Mouse (Mus musculus): ENCODE data around the gene Ube2d2b. TPM values are rescaled to one million over a fixed set of nuclear protein-coding genes. Genes with fewer than 3 reads are reported as not detected.

The Ube2d2b gene
- polyA plus RNA-seq, 1 experiment from 2014 or later: not detected

DNA sequence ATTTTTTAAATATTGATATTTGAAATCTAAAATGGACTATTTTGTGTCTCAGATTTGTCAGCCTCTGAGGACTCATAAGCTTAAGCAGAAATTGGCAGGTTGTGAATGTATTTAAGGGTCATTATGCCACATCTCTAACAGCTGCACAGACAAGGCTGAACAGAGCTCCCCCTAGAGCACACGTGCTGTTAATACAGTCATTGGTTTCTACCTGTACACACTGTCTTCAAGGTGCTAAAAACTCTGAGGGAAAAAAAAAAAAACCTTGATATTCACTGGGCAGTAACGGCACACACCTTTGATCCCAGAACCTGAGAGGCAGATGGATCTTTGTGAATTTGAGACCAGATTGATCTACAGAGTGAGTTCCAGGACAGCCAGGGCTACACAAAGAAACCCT, 29.1 kb downstream of the Ube2d2b start:
- 46% methylated on average over 2 of the region's 2 CpGs for WGBS
- no peak overlapping the region for H3K4me3 ChIP-seq (ENCODE audit: low read depth, low read length)
- no peak overlapping the region for H3K9ac ChIP-seq (ENCODE audit: low read length)
- H3K36me3 ChIP-seq (ENCODE audit: control insufficient read depth, insufficient read depth, low read length): no peaks in the 10 kb centered on the region
- no peaks in the 10 kb centered on the region for H3K9me3 ChIP-seq (ENCODE audit: control insufficient read depth, low read length)
- DNase-seq (ENCODE audit: low spot score): no peak
- TF ChIP-seq EP300 (optimal IDR thresholded peaks at IDR 0.05) (no peak), CTCF (IDR thresholded peaks at IDR 0.05; ENCODE audit: low read depth) (peak; percentile 66)
- no peak for ATAC-seq (ENCODE audit: low FRiP score, low TSS enrichment)
- H3K4me1 ChIP-seq (replicated peaks; ENCODE audit: control insufficient read depth, insufficient read depth): 0 out of 2 replicates have a peak, but pooled peaks cover under 1% of the 10 kb centered on the region
- no peaks in the 10 kb centered on the region for H3K27me3 ChIP-seq (ENCODE audit: control insufficient read depth, insufficient read depth, low read length)
- no peak overlapping the region for H3K4me2 ChIP-seq (replicated peaks; ENCODE audit: low read depth)
- H3K27ac ChIP-seq (replicated peaks): no peak overlapping the region

DNA sequence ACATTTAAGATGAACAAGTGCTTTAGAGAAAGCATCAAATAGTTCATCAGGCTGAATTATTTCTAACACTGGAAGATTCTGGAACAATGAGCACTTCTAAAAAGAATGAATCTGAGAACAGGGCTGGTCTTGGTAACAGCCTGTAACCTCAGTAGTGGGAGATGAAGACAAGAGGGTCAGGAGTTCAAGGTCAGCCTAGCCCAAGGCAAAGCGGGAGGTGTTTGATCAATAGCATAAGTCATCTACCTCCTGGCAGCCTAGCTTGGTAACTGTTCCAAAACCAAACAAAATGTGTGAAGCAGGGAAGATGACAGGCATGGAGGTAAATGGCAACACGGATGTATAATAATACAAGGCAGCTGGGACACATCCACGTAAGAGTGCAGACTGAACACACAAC, 34.1 kb downstream of the Ube2d2b start:
- no peak overlapping the region for H3K27ac ChIP-seq (replicated peaks)
- no peak for TF ChIP-seq CTCF (IDR thresholded peaks at IDR 0.05; ENCODE audit: low read depth)
- TF ChIP-seq EP300 (optimal IDR thresholded peaks at IDR 0.05): no peak
- H3K9ac ChIP-seq (ENCODE audit: low read length): no peak overlapping the region
- WGBS: 47% methylated on average over 3 of the region's 3 CpGs
- H3K9me3 ChIP-seq (ENCODE audit: control insufficient read depth, low read length): no peaks in the 10 kb centered on the region
- no peaks in the 10 kb centered on the region for H3K36me3 ChIP-seq (ENCODE audit: control insufficient read depth, insufficient read depth, low read length)
- no peaks in the 10 kb centered on the region for H3K27me3 ChIP-seq (ENCODE audit: control insufficient read depth, insufficient read depth, low read length)
- no peaks in the 10 kb centered on the region for H3K4me1 ChIP-seq (replicated peaks; ENCODE audit: control insufficient read depth, insufficient read depth)
- H3K4me2 ChIP-seq (replicated peaks; ENCODE audit: low read depth): no peak overlapping the region
- no peak overlapping the region for H3K4me3 ChIP-seq (ENCODE audit: low read depth, low read length)
- ATAC-seq (ENCODE audit: low FRiP score, low TSS enrichment): no peak
- DNase-seq (ENCODE audit: low spot score): no peak

- Histone ChIP-seq H3K27ac (replicated peaks) (no peak overlapping the region), H3K9me3 (ENCODE audit: control insufficient read depth, low read length) (no peaks in the 10 kb centered on the region), H3K4me1 (replicated peaks; ENCODE audit: control insufficient read depth, insufficient read depth) (no peaks in the 10 kb centered on the region), H3K4me3 (ENCODE audit: low read depth, low read length) (no peak overlapping the region), H3K9ac (ENCODE audit: low read length) (no peak overlapping the region), H3K4me2 (replicated peaks; ENCODE audit: low read depth) (no peak overlapping the region), H3K36me3 (ENCODE audit: control insufficient read depth, insufficient read depth, low read length) (no peaks in the 10 kb centered on the region), H3K27me3 (ENCODE audit: control insufficient read depth, insufficient read depth, low read length) (no peaks in the 10 kb centered on the region)
- no peak for DNase-seq (ENCODE audit: low spot score)
- TF ChIP-seq EP300 (optimal IDR thresholded peaks at IDR 0.05) (no peak), CTCF (IDR thresholded peaks at IDR 0.05; ENCODE audit: low read depth) (no peak)
- 41% methylated on average over 2 of the region's 2 CpGs for WGBS
- no peak for ATAC-seq (ENCODE audit: low FRiP score, low TSS enrichment)
Measured at GRCm38 (mm10) chr5:107866127-107867126, 36.5 kb downstream of the Ube2d2b start.

DNA sequence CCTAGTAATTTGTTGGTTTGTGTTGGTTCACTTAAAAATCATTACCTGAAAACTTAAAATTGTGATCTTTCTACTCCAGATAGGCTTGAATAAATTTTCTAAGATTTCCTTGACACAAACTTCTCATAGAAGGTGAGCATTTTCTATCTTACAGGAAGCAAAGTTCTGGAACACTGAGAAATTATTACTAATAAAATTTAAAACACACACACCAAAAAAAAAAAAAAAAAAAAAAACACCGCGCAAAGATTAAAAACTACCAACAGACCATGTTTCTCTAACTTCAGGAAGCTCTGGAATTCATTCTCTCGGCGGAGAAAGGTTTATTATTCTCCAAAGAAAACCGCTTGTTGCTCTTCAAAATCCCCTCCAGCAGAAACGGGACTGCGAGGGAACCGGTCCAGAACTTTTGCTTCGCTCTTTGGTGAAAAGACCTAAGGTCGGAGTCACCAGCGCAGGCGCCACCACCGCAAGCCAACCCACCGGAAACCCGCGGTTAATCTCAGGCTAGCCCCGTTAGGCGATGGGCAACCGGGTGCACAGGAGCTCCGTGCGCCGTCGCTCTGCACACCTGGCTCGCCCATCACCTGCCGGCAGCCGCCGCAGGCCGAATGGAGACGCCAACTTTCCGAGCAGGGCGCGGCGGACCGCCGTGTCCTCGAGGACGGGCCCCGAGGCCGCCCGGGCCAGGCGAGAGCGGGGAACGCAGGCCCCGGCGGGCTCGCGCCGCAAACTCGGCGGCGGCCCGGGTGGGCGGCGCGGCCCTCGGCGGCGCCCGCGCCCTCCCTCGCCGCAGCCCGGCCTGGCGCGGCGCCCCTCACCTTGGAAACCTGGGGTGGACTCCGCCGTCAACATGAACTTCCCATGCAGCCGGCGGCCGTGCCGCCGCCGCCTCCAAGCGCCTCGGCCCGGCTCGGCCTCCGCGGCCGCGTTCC, 38.3 kb downstream of the Ube2d2b start:
- TF ChIP-seq CTCF (IDR thresholded peaks at IDR 0.05; ENCODE audit: low read depth) (no peak), EP300 (optimal IDR thresholded peaks at IDR 0.05) (no peak)

GRCm38 (mm10) chr5:107868905-107869424, 39.1 kb downstream of the Ube2d2b start:
- Histone ChIP-seq H3K4me2 (replicated peaks; ENCODE audit: low read depth) (peak overlapping the region; percentile 79), H3K4me3 (ENCODE audit: low read depth, low read length) (peak overlapping the region; percentile 84), H3K4me1 (replicated peaks; ENCODE audit: control insufficient read depth, insufficient read depth) (no peaks in the 10 kb centered on the region), H3K27me3 (ENCODE audit: control insufficient read depth, insufficient read depth, low read length) (no peaks in the 10 kb centered on the region), H3K9me3 (ENCODE audit: control insufficient read depth, low read length) (no peaks in the 10 kb centered on the region), H3K9ac (ENCODE audit: low read length) (peak overlapping the region; percentile 90), H3K27ac (replicated peaks) (peak overlapping the region; percentile 95), H3K36me3 (ENCODE audit: control insufficient read depth, insufficient read depth, low read length) (no peaks in the 10 kb centered on the region)
- ATAC-seq (ENCODE audit: low FRiP score, low TSS enrichment) (peak; percentile 97), DNase-seq (ENCODE audit: low spot score) (peak; percentile 91)
- no peak for TF ChIP-seq EP300 (optimal IDR thresholded peaks at IDR 0.05)
- TF ChIP-seq CTCF (IDR thresholded peaks at IDR 0.05; ENCODE audit: low read depth): peak; percentile 30
- under 1% methylated on average over 58 of the region's 58 CpGs for WGBS

More for the DNA sequence above, 38.3 kb downstream of the Ube2d2b start:
- no peaks in the 10 kb centered on the region for H3K27me3 ChIP-seq (ENCODE audit: control insufficient read depth, insufficient read depth, low read length)
- H3K36me3 ChIP-seq (ENCODE audit: control insufficient read depth, insufficient read depth, low read length): no peaks in the 10 kb centered on the region
- peak; percentile 69 for ATAC-seq (ENCODE audit: low FRiP score, low TSS enrichment)
- no peaks in the 10 kb centered on the region for H3K9me3 ChIP-seq (ENCODE audit: control insufficient read depth, low read length)
- peak overlapping the region; percentile 79 for H3K4me2 ChIP-seq (replicated peaks; ENCODE audit: low read depth)
- under 1% methylated on average over 72 of the region's 82 CpGs for WGBS
- peak overlapping the region; percentile 95 for H3K27ac ChIP-seq (replicated peaks)
- H3K4me1 ChIP-seq (replicated peaks; ENCODE audit: control insufficient read depth, insufficient read depth): no peaks in the 10 kb centered on the region
- peak overlapping the region; percentile 84 for H3K4me3 ChIP-seq (ENCODE audit: low read depth, low read length)
- DNase-seq (ENCODE audit: low spot score): peak; percentile 62
- H3K9ac ChIP-seq (ENCODE audit: low read length): peak overlapping the region; percentile 90

All from stomach, postnatal 0 days (tissue).